Mouse (Mus musculus): ENCODE results near the gene Aff3. TPM values are rescaled to one million over a fixed set of nuclear protein-coding genes. Genes with fewer than 3 reads are reported as not detected.

Aff3 gene
- total RNA-seq, 2 experiments from 2014 or later, result 15.3 to 16.4 TPM

DNA sequence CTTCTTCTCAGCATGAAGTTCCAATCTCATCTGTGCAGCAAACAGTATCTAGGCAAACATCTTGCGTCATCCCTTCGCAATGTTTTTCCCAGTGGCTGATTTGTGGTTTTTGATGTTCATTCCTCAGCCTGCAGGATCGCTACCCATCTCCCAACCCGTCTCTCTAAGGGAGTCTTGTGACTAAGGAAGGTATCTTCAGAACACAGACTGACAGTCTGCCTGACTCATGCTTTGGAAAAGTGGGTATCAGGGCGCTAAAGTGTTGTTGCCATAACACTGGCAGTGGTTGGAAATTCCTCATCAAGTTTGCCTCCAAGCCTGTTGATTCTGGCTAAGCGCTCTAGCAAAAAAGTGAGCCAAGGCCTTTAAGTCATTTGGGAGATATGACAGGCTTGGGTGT, 372.8 kb downstream of the Aff3 start:
- no peak for DNase-seq (ENCODE audit: low spot score in 2 of 2)

DNA sequence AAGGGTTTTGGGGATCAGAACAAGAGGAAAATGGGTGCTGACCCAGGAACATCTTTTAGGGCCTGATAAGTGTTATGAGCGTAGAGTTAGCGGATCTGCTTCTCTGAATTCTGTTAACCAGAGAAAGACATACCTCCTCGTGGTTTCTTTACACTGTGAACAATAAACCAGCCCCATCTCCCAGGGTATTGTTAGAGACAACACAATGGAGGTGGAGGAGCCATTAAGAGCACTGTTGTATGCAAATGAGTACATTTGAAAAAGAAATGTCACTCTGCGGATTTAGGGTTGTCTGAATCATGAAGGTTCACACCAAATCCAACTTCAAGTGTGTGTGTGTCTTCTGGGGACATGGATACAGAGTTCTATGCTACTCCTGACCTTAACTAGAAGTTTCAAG, 373.3 kb downstream of the Aff3 start:
- no peak for DNase-seq (ENCODE audit: low spot score in 2 of 2)

- DNase-seq (ENCODE audit: low spot score in 2 of 2), result no peak
Observed at GRCm38 (mm10) chr1:38290881-38291280, 373.9 kb downstream of the Aff3 start.

DNA sequence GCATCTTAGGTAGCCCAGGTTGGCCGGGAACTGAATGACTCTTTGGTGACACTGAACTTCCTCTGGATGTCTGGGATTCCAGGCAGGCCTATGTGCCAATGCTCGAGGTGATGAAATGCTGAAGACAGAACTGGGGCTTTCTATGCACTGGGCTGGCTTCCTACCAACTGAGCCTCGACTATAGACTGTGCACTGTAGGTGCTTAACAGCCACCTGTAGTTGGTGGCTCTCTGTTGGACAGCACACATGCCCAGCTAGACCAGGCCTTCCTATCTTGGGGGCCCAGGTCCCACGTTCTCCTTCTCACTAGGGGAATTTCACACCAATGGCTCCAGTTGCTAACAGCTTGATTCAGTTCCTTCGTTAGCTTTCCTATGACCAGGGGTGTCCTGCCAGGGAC, 374.9 kb downstream of the Aff3 start:
- no peak for DNase-seq (ENCODE audit: low spot score in 2 of 2)

DNA sequence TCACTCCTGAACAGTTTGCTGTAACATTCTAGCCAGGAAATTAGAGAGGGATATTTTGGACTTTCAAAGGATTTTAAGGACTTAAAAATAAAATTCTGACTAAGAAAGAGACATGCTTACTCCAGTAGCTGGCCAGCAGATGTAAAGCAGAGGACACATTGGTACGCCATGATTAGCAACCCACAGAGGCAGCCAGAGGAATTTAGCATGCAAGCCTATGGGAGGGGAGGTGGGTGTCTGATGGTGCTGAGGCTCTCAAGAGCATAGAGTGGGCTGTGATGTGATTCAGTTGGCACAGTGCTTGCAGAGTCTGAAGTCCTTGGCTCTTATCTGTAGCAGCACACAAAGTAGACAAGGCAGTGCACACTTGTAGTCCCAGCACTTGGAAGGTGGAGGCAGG, 376.0 kb downstream of the Aff3 start:
- DNase-seq (ENCODE audit: low spot score in 2 of 2), result no peak

DNA sequence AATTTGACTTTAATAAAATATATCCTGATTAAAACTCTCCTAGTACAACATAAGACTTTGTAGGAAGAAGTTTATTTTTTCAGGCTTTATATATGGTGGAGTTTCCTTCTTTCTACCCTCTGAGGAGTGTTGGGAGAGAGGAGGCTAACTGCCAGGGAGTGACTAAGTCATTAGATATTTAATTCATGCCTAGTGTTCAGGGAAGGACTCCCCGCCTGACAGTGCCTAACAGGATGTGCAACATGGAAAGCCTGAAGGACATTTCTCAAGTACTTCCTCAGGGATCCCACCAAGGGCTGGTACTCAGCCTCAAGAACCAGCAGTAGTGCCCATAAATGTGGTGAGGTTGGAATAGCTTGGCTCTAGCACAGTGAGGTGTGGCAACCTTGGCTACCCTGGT, 378.2 kb downstream of the Aff3 start:
- DNase-seq (ENCODE audit: low spot score in 2 of 2), result no peak

- no peak for DNase-seq (ENCODE audit: low spot score in 2 of 2)
Observed at GRCm38 (mm10) chr1:38280549-38280948, 384.2 kb downstream of the Aff3 start.

DNA sequence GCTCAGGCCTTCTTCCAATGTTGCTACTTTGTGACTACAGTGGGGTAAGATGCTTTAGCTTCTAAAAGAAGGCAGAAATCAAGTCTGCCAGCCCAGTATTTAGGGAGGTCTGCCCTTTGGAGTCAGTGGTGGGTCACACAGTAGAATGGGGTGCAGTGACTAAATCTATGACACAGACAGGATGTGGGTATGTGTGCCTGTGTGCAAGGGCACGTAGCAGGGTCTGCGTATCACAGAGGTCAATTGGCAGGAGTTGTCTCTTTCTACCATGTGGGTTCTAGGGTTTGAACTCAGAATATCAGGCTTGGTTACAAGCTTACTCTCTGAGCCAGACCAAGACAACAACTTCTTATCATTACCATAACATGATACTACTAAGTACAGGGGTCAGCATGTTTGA, 393.4 kb downstream of the Aff3 start:
- DNase-seq (ENCODE audit: low spot score in 2 of 2), result no peak

DNA sequence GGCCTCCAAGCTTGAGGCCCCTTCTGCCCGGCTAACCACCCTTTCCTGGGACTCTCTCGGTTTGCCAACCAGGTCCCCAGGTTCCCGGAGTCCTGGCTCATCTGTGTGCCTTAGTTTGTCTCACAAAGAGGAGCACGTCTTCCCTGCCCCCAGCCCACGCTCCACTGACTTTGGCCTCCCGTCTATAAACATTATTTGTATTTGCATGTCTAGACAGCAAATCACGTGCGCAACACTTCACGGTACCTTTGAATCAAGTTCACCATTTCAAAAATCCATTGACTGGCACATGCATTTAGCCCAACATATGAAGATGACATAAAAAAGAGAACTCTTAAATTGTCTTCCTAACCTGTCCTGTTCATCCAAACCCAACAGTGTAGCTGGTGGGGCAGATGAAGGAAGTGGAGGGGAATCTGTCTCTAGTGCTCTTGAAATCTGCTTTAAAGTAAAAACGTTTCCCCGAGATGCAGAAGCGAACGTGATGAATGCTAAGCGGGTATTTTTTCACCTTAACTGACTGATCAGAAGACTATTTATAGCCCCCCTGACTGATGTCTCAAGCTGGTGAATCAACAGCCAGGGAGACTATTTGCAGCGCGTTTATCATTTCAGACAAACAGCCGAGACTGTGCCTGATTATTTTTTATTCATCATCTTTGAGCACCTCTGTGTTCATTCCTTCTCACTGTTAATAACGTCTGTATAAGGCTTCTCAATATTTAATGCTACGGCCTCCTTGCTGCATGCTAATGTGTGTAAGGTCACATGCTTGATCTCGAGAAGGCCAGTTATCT, 396.3 kb downstream of the Aff3 start:
- no peak for DNase-seq (ENCODE audit: low spot score in 2 of 2)

- no peak for DNase-seq (ENCODE audit: low spot score in 2 of 2)
Observed at GRCm38 (mm10) chr1:38263251-38263650, 401.5 kb downstream of the Aff3 start.

DNA sequence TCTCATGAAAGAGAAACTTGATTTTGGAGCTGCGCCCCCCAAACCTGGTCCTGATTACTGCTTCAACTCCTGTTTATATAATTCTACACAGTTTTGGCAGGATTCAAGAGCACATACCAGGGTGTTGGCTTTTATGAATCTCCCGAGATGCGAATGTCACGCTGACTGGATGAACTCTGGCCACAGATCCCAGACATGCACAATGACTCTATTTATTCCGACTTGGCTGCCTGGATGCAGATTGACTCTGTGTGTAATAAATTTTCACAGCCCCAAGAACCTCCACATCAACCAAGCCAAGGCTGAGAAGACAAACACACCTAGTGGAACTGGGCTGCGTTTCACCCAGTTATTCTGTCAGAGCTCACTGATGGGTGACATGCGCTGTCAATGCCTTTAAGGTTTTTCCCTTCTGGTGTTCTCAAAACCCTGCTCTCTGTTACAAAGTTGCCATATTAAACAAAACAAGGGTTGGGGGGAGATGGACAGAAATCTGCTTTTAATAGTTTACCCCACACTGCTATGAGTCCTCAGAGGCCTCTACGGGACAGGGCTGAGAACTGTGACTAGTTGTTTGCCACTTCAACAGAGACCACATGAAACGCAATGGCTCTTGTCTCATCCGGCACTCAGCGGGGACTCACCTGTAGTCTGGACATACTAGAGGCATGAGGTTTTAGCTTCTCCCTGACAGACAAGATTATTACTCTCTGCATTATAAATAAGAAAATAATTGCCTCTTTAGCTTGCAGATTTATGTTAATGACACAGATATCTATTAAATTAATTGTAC, 402.2 kb downstream of the Aff3 start:
- no peak for DNase-seq (ENCODE audit: low spot score in 2 of 2)

GRCm38 (mm10) chr1:38261076-38261475, 403.7 kb downstream of the Aff3 start:
- DNase-seq (ENCODE audit: low spot score in 2 of 2), result no peak

GRCm38 (mm10) chr1:38259541-38260338, 405.0 kb downstream of the Aff3 start:
- no peak for DNase-seq (ENCODE audit: low spot score in 2 of 2)

DNA sequence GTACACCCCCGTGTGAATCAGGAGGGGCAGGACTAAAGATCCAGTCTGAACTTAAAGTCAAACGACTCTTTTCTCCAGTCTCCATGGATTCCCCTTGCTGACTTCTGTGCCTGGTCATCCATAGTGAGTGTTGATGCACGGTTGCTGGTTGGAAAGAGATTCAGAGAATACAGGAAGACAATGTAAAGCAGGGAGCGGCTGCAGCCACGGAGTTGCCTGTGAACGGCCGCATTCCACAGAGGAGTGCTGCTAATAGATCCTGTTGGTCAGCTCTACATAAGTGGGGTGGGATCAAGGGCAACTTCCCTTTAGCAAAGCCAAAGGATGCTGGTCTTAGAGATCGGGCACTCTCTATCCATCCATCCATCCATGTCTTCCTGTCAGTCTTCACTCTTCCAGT, 410.3 kb downstream of the Aff3 start:
- DNase-seq (ENCODE audit: low spot score in 2 of 2), result no peak

DNA sequence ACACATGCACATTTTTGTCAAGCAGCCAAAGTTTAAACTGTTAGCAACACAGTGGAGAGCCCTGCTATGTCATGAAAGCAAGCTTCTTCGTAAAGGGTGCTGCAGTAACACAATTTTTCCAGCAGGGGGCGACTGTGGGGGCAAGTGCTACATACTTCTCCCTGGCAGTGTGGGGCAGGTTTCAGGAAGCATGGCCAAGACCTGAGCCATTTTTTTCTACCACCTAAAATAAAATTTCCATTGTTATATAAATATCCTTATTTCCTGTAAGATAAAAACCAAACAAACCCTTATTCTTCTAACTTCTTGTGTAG, 412.0 kb downstream of the Aff3 start:
- no peak for DNase-seq (ENCODE audit: low spot score in 2 of 2)

- no peak for DNase-seq (ENCODE audit: low spot score in 2 of 2)
Observed at GRCm38 (mm10) chr1:38252031-38252765, 412.6 kb downstream of the Aff3 start.

- DNase-seq (ENCODE audit: low spot score in 2 of 2), result no peak
Observed at GRCm38 (mm10) chr1:38251448-38251847, 413.3 kb downstream of the Aff3 start.

- no peak for DNase-seq (ENCODE audit: low spot score in 2 of 2)
Observed at GRCm38 (mm10) chr1:38250246-38250645, 414.5 kb downstream of the Aff3 start.

DNA sequence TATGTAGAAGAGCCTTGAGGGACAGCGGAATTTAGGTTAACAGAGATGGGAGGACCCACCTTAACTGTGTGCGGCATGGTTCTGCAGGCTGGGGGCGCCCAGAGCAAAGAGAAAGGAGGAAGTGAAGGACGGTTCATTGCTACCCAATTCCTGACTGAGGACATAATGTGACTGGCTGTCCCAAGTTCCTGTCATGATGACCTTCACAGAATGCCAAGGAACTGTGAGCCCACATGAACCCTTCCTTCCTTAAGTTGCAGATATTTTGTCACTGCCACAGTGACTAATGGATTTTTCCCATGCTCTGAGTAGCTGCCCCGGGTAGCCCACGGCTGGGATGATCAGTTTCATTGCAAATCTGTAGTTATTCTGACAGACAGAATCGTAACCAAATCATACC, 415.2 kb downstream of the Aff3 start:
- no peak for DNase-seq (ENCODE audit: low spot score in 2 of 2)

DNA sequence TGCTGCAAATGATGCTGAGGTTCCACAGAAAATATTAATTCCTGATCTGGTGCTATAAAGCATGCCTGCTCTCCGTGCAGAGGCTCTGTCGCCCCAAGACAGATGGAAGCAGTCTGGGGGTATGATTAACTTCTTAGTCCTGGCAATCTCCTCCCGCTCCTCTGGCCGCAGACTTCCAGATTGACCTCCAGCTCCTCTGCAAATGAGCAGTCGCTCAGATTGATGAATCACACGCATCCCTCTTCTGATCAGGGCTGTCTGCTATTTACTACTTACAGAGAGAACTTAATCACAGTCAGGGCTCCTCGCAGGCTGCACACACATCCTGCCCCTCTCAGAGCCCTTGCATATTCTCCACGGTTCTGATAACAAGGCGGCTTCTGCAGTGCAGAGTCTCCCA, 416.7 kb downstream of the Aff3 start:
- no peak for DNase-seq (ENCODE audit: low spot score in 2 of 2)

- peak in 1 of 2 experiments; percentile 37 for DNase-seq (ENCODE audit: low spot score in 2 of 2)
Observed at GRCm38 (mm10) chr1:38242559-38242958, 422.2 kb downstream of the Aff3 start.
